Mouse (Mus musculus) thymus, adult 18-20 months (tissue): ENCODE measurements around the gene Bcl2l13.
A peak's percentile ranks its signal among the peaks of the same experiment; 100 is the strongest.
"Not testable (repeated sequence)": the region's sequence is repeated elsewhere in the genome, so short reads cannot be mapped to it uniquely, and the experiment has no call there.

Source experiments
- DNase-seq, 2 experiments: peaks; one replicate each; pipeline ENCODE4 v3.0.0; 2022; ENCODE audit warnings: mixed read lengths in 2 of 2

Bcl2l13 gene

DNA sequence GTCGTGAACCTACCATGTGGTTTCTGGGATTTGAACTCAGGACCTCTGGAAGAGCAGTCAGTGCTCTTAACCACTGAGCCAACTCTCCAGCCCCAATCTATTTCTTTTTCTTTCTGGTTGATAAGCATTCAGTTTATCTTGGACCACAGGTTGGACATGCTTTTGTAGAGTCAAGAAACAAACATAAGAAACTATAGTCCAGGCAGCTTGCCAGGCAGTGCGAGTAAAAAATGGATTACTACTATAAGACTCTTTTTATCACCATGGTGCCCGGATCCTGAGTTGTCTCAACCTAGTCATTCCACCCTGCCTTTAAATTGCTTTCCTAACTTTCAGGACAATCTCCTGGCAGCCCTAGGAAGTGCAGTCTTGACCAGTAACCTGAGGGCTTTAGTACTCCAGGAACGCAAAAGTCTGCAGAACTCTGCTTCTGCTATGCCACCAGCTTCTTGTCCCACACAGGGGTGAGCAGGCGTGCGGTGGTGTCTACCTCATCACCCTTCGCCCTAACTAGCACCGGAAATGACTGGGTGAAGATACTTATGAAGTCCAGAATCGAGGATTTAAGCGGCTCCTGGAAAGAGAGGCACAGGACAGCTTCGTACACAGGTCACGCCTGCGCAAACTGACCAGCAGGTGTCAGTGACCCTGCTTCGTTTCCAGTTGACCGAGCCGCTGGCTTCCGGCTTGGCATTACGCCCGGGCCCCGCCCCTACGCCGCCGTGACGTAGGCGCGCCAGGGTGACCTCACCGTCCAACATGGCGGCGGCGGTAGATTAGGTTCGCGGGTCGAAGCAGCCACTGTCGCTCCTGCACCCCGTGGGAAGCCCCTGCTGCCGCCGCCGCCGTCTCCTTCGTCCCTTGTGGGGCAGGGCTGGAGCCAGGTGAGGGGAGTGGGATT lies at the start of gene Bcl2l13:
Gene Bcl2l13, plus strand, starts transcription at position 739 of the 901 bp plus-strand sequence.
- peak; percentile 83 to 85 for DNase-seq

GRCm38 (mm10) chr6:120788068-120788607 lies 47.9 kb upstream of the Bcl2l13 start:
- no peak for DNase-seq

- no peak for DNase-seq
Observed at GRCm38 (mm10) chr6:120788904-120789303, 47.1 kb upstream of the Bcl2l13 start.

DNA sequence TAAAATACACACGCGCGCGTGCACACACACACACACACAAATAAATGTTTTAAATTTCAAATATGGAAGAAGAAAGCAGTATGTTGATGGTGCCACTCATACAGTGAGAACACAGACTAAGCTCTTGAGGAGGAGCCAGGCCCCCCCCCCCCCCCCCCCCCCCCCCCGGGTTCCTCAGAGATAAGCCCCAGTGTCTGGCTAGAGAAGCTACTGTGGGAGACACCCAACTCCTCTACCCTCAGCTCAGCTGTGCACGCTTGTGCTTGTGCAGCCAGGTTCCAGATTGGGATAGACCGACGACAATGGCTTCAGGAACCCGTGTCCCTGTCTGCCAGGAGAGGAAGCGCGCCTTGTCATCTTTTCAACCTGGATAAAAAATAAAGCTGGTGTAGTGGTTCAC lies 45.9 kb upstream of the Bcl2l13 start:
- no peak for DNase-seq

- no peak for DNase-seq
Observed at GRCm38 (mm10) chr6:120790717-120791116, 45.3 kb upstream of the Bcl2l13 start.

GRCm38 (mm10) chr6:120792947-120793346 lies 43.1 kb upstream of the Bcl2l13 start:
- no peak for DNase-seq

- no peak for DNase-seq
Observed at GRCm38 (mm10) chr6:120795422-120796086, 40.5 kb upstream of the Bcl2l13 start.

- DNase-seq = no peak
Observed at GRCm38 (mm10) chr6:120796111-120796510, 39.9 kb upstream of the Bcl2l13 start.

DNA sequence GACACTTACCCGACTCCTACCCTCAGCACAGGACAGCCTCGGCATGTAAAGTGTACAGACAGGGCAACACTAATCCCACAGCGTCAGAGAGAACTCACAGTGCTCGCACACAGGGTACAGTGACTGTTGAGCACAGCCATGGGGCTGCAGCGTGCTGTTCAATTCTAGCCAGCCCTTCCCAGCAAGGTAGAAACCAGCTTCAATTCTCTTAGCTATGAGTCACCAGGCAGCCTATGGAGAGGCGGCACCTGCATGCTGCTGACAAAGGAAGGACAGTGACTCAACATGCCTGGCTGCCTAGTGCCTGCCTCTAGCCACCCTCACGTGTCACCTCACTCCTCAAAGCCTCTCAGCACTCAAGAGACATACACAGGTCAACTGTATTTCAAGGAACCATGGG lies 38.0 kb upstream of the Bcl2l13 start:
- no peak for DNase-seq

DNA sequence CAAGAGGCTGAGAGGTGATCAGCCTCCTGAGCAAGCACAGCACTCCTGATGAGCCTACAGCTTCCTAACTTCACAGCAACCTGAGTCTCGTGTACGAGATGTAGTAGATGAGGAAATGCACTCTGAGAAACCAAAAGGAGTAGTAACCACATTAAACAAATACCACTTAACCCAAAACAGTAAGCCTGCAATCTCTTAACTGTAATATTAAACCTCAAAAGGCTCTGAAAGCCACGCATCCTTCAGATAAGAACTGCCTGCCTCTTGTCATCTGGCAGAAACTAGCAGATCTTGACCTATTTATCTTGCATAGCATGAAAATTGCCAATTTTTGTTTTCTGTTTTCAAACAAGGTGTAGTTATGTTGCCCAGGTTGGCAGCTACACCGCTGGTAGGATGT lies 37.1 kb upstream of the Bcl2l13 start:
- no peak for DNase-seq

DNA sequence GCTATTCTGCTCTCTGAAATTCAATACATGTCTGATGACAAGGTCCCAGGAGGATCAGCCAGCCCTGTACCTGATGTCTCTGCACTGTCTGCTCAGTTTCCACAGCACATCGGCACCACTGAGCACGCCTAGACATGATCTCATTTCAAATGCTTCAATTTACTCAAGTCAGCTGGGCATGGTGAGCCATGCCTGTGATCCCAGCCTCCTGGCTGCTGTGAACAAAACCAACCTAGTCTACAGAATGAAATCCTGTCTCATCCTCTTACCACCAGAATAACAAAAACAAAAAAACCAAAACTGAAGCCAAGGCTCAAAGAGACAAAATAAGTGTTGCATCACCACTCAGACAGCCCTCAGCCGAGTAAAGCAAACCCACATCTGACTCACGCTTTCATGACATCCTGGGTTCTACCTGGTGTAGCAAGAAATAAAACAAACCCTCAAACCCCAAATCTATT lies 36.4 kb upstream of the Bcl2l13 start:
- DNase-seq = no peak

DNA sequence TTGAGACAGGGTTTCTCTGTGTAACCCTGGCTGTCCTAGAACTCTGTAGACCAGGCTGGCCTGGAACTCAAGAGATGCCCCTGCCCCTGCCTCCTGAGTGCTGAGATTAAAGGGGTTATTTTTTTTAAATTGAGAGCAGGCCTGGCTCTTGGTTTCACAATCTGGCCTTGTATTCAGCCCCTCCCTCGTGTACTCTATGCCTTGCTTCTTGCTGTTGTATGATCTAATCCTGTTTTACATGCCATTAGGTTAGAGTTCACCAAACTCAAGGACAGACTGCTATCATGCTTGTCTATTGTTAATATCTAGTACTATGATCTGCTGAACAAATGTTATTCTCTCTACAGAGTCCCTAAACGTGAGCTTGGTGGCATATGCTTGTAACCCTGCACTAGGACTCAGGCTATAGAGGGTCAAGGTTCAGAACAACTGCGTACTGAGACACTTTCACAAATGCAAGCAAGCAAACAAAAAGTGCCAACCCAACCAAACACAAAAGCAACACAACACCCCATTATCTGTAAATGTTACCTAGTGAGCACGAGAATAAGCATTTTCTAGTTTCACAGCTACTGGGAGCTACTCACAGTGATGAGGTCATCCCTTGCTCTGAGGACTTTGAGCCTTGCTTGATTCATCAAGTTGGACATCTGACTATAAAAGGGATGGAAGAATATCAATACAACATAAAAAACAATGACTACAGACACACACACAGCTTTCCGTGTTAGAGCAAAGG lies 28.8 kb upstream of the Bcl2l13 start:
- no peak for DNase-seq

DNA sequence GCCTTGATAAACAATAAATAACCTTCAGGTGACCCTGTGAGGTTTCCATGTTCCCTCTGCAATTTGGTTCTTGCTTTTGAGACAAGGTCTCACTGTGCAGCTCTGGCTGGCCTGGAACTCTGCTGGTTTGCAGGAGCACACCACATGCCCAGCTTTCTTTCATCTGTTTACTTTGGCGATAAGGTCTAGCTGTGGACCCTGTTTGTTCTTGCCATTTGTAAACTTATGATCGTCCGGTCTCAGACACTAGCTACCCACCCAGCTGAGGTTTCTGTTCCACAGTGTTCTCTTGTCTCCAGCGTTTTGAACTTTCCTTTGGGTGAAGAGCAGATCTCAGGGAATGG lies 28.3 kb upstream of the Bcl2l13 start:
- no peak for DNase-seq

DNA sequence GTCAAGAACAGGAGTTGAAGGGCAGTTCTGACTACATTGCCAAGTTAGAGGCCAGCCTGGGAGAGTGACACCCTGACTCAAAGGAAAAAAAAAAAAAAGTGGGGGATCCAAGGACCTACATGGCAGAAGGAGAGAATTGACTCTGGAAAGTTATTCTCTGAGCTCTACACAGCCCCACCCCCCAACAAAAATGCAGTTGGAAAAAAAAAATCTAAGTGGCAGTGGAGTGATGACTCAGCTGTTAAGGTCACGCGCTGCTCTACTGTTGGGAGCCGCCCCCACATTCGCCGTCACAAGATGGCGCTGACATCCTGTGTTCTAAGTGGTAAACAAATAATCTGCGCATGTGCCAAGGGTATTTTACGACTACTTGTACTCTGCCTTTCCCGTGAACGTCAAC lies 24.0 kb upstream of the Bcl2l13 start:
- DNase-seq = not testable (repeated sequence)

DNA sequence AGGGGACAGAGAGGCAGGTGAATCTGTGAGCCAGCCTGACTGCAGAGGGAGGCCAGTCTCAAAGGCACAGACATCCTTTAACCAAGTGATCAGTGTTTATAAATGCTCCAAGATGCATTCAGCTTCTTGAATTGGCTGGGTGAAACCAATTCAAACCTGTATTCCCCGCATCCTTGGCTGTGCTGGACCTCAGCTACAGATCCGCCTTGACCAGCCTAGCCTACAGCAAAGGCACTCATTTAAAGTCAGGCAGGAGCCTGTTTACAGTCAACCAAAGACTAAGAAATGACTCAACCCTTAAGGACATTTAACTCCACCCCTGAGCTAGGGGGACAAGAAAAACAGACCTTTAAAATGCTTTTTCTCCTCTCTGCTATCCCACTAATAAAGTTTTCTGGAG lies 16.7 kb upstream of the Bcl2l13 start:
- DNase-seq = no peak

DNA sequence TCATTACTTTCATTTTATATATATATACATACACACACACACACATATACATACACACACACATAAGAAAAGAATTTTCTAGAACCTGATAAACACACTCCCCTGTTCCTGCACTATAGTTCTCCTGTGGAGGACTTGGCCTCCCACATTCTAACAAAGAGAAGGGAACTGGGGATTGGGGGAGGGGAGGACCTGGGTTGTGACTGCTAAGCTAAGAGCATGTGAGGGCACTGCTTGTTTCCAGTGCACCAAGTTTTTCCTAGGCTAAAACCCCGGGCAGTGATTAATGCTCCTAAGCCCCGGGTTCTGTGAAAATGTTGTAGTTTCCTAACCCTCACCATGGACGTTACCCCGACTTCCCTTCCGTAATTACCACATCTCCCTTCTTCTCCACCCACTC lies 15.9 kb upstream of the Bcl2l13 start:
- DNase-seq = no peak

DNA sequence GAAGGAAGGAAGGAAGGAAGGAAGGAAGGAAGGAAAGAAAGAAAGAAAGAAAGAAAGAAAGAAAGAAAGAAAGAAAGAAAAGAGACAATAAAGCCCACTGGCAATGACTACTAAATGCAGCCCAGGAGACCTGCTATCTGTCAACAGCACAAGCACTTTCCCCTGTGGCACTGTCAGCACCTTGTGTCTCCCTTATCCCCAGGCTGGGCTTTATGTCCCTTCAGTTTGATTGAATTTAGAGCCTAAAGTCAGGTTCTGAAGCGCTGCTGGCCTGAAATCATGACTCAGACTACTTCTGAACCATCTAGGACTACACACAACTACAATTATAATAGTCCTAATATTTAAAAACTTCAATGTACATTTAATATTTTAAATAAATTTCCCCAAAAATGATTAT lies 15.1 kb upstream of the Bcl2l13 start:
- DNase-seq = no peak

DNA sequence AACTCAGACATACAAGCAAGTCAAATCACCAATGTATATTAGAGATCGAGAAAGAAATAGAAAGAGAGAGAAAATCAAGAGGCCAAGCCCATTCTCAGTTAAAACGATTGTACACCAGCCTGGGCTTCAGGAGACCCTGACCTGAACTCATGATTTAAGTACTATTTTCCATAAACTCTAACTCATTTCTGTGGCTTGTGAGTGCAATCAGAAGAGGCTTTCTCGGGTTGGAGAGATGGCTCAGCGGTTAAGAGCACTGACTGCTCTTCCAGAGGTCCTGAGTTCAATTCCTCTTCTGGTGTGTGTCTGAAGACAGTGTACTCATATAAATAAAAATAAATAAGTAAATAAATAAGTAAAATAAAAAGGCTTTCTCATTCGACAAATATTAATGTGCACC lies 14.3 kb upstream of the Bcl2l13 start:
- no peak for DNase-seq

DNA sequence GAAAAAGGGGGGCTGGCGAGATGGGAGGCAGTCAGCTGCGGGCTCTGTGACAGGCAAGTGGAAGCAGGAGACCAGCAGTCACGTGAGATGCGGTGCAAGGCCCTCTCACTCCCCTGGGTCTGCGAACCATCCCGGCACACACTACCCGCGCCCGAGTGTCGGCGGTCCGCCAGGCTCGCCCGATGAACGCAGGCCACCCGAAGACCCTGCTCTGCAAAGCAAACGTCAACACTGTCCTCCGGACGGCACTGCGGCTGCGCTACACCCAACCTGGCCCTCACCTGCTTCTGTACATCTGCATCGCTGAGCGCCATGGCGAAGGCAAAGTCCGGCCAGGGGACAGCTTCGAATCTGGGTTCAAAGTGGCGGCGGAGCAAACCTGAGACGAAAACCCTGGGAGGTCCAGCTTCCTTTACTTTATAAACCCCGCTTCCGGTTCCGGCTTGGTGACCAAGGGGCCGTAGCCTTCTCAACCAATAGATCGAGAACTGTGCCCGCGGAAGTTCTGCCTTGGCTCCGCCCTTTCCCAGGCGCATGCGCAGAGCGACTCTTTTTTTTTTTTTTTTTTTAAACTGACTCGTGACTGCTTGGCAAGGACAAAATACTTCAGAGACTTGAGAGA lies 13.6 kb upstream of the Bcl2l13 start, which contains the start of gene Atp6v1e1:
Gene Atp6v1e1, minus strand, starts transcription at position 487 of the 622 bp plus-strand sequence.
- peak; percentile 79 to 90 for DNase-seq

- peak in 1 of 2 experiments; percentile 11 for DNase-seq
Observed at GRCm38 (mm10) chr6:120822937-120823614, 12.9 kb upstream of the Bcl2l13 start.

DNA sequence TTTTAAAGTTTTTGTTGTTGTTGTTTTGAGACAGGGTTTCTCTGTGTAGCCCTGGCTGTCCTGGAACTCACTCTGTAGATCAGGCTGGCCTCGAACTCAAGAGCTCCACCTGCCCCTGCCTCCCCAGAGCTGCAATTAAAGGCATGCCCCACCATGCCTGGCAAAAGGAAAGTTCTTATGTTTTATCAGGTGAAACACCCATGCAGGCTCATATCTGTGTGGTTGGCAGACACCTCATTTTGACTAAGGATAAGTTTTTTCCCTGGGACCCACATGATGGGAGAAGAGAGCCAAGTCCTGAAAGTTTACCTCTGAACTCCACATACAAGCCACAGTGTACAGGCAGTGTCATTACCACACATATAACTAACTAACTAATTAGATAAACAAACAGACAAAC lies 6.0 kb upstream of the Bcl2l13 start:
- DNase-seq = no peak
